Mouse (Mus musculus) monocyte, adult 5-6 weeks (primary cell): ENCODE results near the gene Zmynd11. TPM values are rescaled to one million over a fixed set of nuclear protein-coding genes. Genes with fewer than 3 reads are reported as not detected.

ENCODE experiments used
- ATAC-seq: fragments of 153-309, 156-312 bp; replicated peaks from 2 replicates; pipeline ENCODE4 v1.8.0; 2017; ENCODE audit warnings: mild to moderate bottlenecking; ENCODE audit not compliant: low TSS enrichment, insufficient number of reproducible peaks, severe bottlenecking, poor library complexity, low FRiP score
- total RNA-seq: library from RNA; stranded (forward); fragments of 200-1000, 200-491, 200-594 nt; gene quantifications from 3 replicates; pipeline ENCODE4 v1.2.3, GENCODE M21; 2017

Gene Zmynd11
- total RNA-seq, 1 experiment from 2014 or later, result 66.6 TPM

GRCm38 (mm10) chr13:9681492-9681891 lies 83.6 kb downstream of the Zmynd11 start:
- no peak for ATAC-seq

- ATAC-seq, result no peak
These were observed 91.0 kb downstream of the Zmynd11 start for GRCm38 (mm10) chr13:9674126-9674525.

- no peak for ATAC-seq
These were observed 95.9 kb downstream of the Zmynd11 start for GRCm38 (mm10) chr13:9669246-9669645.

GRCm38 (mm10) chr13:9667954-9668496 lies 97.1 kb downstream of the Zmynd11 start:
- ATAC-seq, result no peak

GRCm38 (mm10) chr13:9663593-9663992 lies 101.5 kb downstream of the Zmynd11 start:
- no peak for ATAC-seq

- ATAC-seq, result no peak
These were observed 104.4 kb downstream of the Zmynd11 start for GRCm38 (mm10) chr13:9660711-9661110.

- ATAC-seq, result no peak
These were observed 108.5 kb downstream of the Zmynd11 start for GRCm38 (mm10) chr13:9656613-9657012.

- ATAC-seq, result no peak
These were observed 112.1 kb downstream of the Zmynd11 start for GRCm38 (mm10) chr13:9653018-9653417.

- ATAC-seq, result no peak
These were observed 114.5 kb downstream of the Zmynd11 start for GRCm38 (mm10) chr13:9650580-9650979.

- ATAC-seq, result no peak
These were observed 115.2 kb downstream of the Zmynd11 start for GRCm38 (mm10) chr13:9649894-9650293.

GRCm38 (mm10) chr13:9648716-9649115 lies 116.4 kb downstream of the Zmynd11 start:
- no peak for ATAC-seq

- ATAC-seq, result no peak
These were observed 127.2 kb downstream of the Zmynd11 start for GRCm38 (mm10) chr13:9637949-9638348.

GRCm38 (mm10) chr13:9636505-9636904 lies 128.6 kb downstream of the Zmynd11 start:
- no peak for ATAC-seq

- no peak for ATAC-seq
These were observed 129.2 kb downstream of the Zmynd11 start for GRCm38 (mm10) chr13:9635951-9636350.
